Mouse (Mus musculus): ENCODE measurements around the gene Adamts13. TPM values are rescaled to one million over a fixed set of nuclear protein-coding genes. Genes with fewer than 3 reads are reported as not detected.

The Adamts13 gene
- total and polyA plus RNA-seq, 3 experiments, result 19.7 to 130 TPM; not detected in 1

- peak; percentile 71 to 92 for TF ChIP-seq POLR2A (IDR thresholded peaks at IDR 0.05; ENCODE audit: control insufficient read depth in 1 of 2, insufficient read depth in 1 of 2, low read depth in 1 of 2, low read length in 2 of 2, poor library complexity in 1 of 2)
- no peak for TF ChIP-seq MAFK (IDR thresholded peaks at IDR 0.05; ENCODE audit: borderline replicate concordance, low read depth, low read length)
- TF ChIP-seq EP300 (IDR thresholded peaks at IDR 0.05; ENCODE audit: low read depth in 1 of 2, low read length in 2 of 2), result no peak; a peak in 1 of 4 replicates
- no peak for TF ChIP-seq USF2 (IDR thresholded peaks at IDR 0.05; ENCODE audit: borderline replicate concordance in 1 of 2, insufficient read depth in 1 of 2, low read depth in 1 of 2, low read length in 2 of 2)
- TF ChIP-seq MYB (IDR thresholded peaks at IDR 0.05; ENCODE audit: low read depth, low read length), result no peak
- no peak for TF ChIP-seq BHLHE40 (IDR thresholded peaks at IDR 0.05; ENCODE audit: borderline replicate concordance, low read depth, low read length)
- TF ChIP-seq GATA1 (IDR thresholded peaks at IDR 0.05; ENCODE audit: low read depth, low read length), result no peak
- TF ChIP-seq HCFC1 (IDR thresholded peaks at IDR 0.05; ENCODE audit: low read depth, low read length), result peak; percentile 94
- peak; percentile 75 for TF ChIP-seq KAT2A (conservative IDR thresholded peaks at IDR 0.05; ENCODE audit: low read depth, low read length)
- TF ChIP-seq CHD1 (IDR thresholded peaks at IDR 0.05; ENCODE audit: low read depth, low read length), result no peak
- TF ChIP-seq SIN3A (IDR thresholded peaks at IDR 0.05; ENCODE audit: low read length), result peak; percentile 67
- TF ChIP-seq GABPA (IDR thresholded peaks at IDR 0.05; ENCODE audit: low read depth, low read length), result no peak
- no peak for TF ChIP-seq ZNF384 (IDR thresholded peaks at IDR 0.05; ENCODE audit: low read depth, low read length)
- no peak for TF ChIP-seq ZKSCAN1 (IDR thresholded peaks at IDR 0.05; ENCODE audit: low read depth, low read length)
- peak; percentile 81 for TF ChIP-seq MAX (IDR thresholded peaks at IDR 0.05; ENCODE audit: low read length)
- no peak for TF ChIP-seq MEF2A (IDR thresholded peaks at IDR 0.05; ENCODE audit: extremely low read depth, insufficient replicate concordance, low read depth, low read length, poor library complexity, severe bottlenecking)
- TF ChIP-seq SMC3 (IDR thresholded peaks at IDR 0.05; ENCODE audit: low read depth, low read length), result no peak
- 0 out of 2 replicates have a peak, but pooled peaks have one; percentile 15 for TF ChIP-seq RCOR1 (IDR thresholded peaks at IDR 0.05; ENCODE audit: low read depth, low read length)
- peak; percentile 58; the same call in 1 of the 2 replicates for TF ChIP-seq UBTF (IDR thresholded peaks at IDR 0.05; ENCODE audit: borderline replicate concordance, insufficient read depth, low read depth, low read length)
- TF ChIP-seq ETS1 (IDR thresholded peaks at IDR 0.05; ENCODE audit: low read depth, low read length), result no peak
- peak; percentile 89 for TF ChIP-seq MAZ (IDR thresholded peaks at IDR 0.05; ENCODE audit: low read depth, low read length)
- TF ChIP-seq NRF1 (IDR thresholded peaks at IDR 0.05; ENCODE audit: insufficient read depth, low read depth, low read length, poor library complexity, severe bottlenecking), result peak; percentile 86
- TF ChIP-seq CTCF (IDR thresholded peaks at IDR 0.05 in 2 of 3, conservative IDR thresholded peaks at IDR 0.05 in 1 of 3; ENCODE audit: control insufficient read depth in 1 of 3, insufficient read depth in 1 of 3, low read depth in 2 of 3, low read length in 3 of 3, poor library complexity in 1 of 3, severe bottlenecking in 1 of 3), result no peak
- no peak for TF ChIP-seq CHD2 (IDR thresholded peaks at IDR 0.05; ENCODE audit: low read length)
Measured at GRCm38 (mm10) chr2:26963923-26964723, 9.1 kb upstream of the Adamts13 start, which contains the start of gene Rexo4 (continued).
